Comparison of ENCODE assay signal across 8 mouse cellular contexts in the genomic region with DNA sequence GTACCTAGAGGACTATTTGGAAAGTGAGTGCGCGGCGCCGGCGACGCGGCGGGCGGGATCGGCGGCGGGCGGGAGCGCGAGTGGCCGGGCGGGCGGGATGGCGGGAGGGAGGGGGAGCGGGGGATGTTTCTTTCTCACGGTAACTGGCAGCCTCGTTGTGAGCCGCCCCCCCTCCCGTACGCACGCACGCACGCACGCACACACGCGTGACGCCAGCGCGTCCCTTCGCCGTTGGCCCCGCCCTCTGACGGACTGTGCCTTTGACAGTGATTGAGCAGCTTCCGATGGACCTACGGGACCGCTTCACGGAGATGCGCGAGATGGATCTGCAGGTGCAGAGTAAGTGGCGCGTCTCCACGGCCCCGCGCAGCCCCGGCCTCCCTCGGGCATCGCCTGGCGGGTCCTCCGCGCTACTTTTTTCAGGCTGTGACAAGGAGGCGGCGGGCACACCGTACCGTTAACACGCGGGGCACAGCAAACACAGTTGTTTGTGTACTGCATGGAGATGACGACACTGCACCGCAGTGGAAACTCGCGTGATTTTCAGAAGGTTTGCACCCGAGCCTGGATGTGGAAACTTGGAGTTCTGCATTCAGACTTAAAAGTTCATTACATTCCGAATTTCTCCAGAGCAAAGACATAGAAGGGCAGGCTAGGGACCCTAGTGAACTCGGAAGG. TPM values are rescaled to one million over a fixed set of nuclear protein-coding genes. Genes with fewer than 3 reads are reported as not detected.
DNase-seq lines count a peak whose midpoint lies in the region; ATAC-seq and TF ChIP-seq lines count a peak whose summit lies in the region.

No protein-coding gene starts in this region.

- peak overlapping the region; percentile 74 for H3K4me3 ChIP-seq in bone marrow, adult 2 months (replicated peaks; ENCODE audit: control insufficient read depth, low read depth, low read length)
- peak overlapping the region; percentile 85 for H3K4me3 ChIP-seq in embryonic facial prominence, embryonic 15.5 days (replicated peaks)
- H3K4me3 ChIP-seq in heart, embryonic 10.5 days, result peak overlapping the region; percentile 85
- peak overlapping the region; percentile 75 for H3K4me3 ChIP-seq in kidney, embryonic 15.5 days (replicated peaks)

- peak; percentile 68 for TF ChIP-seq POLR2A in bone marrow, adult 2 months (IDR thresholded peaks at IDR 0.05; ENCODE audit: borderline replicate concordance, control insufficient read depth, low read depth, low read length)

- peak overlapping the region; percentile 59 for H3K4me2 ChIP-seq in embryonic facial prominence, embryonic 15.5 days (replicated peaks)
- peak overlapping the region; percentile 69 for H3K4me2 ChIP-seq in kidney, embryonic 15.5 days

- H3K9ac ChIP-seq in embryonic facial prominence, embryonic 15.5 days, result peak overlapping the region; percentile 54
- H3K9ac ChIP-seq in kidney, embryonic 15.5 days, result peak overlapping the region; percentile 79

- H3K36me3 ChIP-seq in embryonic facial prominence, embryonic 15.5 days, result peaks cover 10% of the 10 kb centered on the region
- peaks cover 17% of the 10 kb centered on the region for H3K36me3 ChIP-seq in heart, embryonic 10.5 days
- H3K36me3 ChIP-seq in kidney, embryonic 15.5 days, result peaks cover 24% of the 10 kb centered on the region

- DNase-seq in 416B (ENCODE audit: low read depth) (peak; percentile 94), liver (peak; percentile 98)
- DNase-seq in heart, embryonic 10.5 days (ENCODE audit: low spot score), result peak; percentile 98
- peak; percentile 95 to 98 for DNase-seq in spleen, postnatal 4 days (ENCODE audit: low spot score in 2 of 2)

- H3K9me3 ChIP-seq in embryonic facial prominence, embryonic 15.5 days (replicated peaks), result no peaks in the 10 kb centered on the region
- H3K9me3 ChIP-seq in heart, embryonic 10.5 days, result no peaks in the 10 kb centered on the region
- H3K9me3 ChIP-seq in kidney, embryonic 15.5 days (replicated peaks), result no peaks in the 10 kb centered on the region

- under 1% methylated on average over 68 of the region's 68 CpGs for WGBS in bone marrow, adult 2 months
- WGBS in embryonic facial prominence, embryonic 15.5 days, result under 1% methylated on average over 58 of the region's 68 CpGs
- WGBS in heart, embryonic 10.5 days, result 2% methylated on average over 66 of the region's 68 CpGs
- WGBS in kidney, embryonic 15.5 days, result under 1% methylated on average over 56 of the region's 68 CpGs

- H3K27ac ChIP-seq in bone marrow, adult 2 months (ENCODE audit: control insufficient read depth, insufficient read depth, low read depth, low read length, poor library complexity), result peak overlapping the region; percentile 99
- peak overlapping the region; percentile 99 for H3K27ac ChIP-seq in embryonic facial prominence, embryonic 15.5 days (replicated peaks)
- peak overlapping the region; percentile 96 for H3K27ac ChIP-seq in heart, embryonic 10.5 days
- H3K27ac ChIP-seq in kidney, embryonic 15.5 days, result peak overlapping the region; percentile 99

- H3K27me3 ChIP-seq in embryonic facial prominence, embryonic 15.5 days, result no peaks in the 10 kb centered on the region
- H3K27me3 ChIP-seq in heart, embryonic 10.5 days (ENCODE audit: insufficient read depth, poor library complexity, severe bottlenecking), result no peaks in the 10 kb centered on the region
- H3K27me3 ChIP-seq in kidney, embryonic 15.5 days, result no peaks in the 10 kb centered on the region

- no peaks in the 10 kb centered on the region for H3K4me1 ChIP-seq in bone marrow, adult 2 months (ENCODE audit: control insufficient read depth, insufficient read depth, low read length)
- H3K4me1 ChIP-seq in embryonic facial prominence, embryonic 15.5 days, result peaks cover 11% of the 10 kb centered on the region
- peaks cover 7% of the 10 kb centered on the region for H3K4me1 ChIP-seq in heart, embryonic 10.5 days
- H3K4me1 ChIP-seq in kidney, embryonic 15.5 days, result peaks cover 7% of the 10 kb centered on the region

- TF ChIP-seq CTCF in bone marrow, adult 2 months (IDR thresholded peaks at IDR 0.05; ENCODE audit: control insufficient read depth, insufficient read depth, low read length), result no peak

- ATAC-seq in embryonic facial prominence, embryonic 15.5 days (ENCODE audit: insufficient number of reproducible peaks, low FRiP score, low TSS enrichment, low read depth), result peak; percentile 95
- peak; percentile 97 for ATAC-seq in kidney, embryonic 15.5 days (replicated peaks; ENCODE audit: low FRiP score)
- peak; percentile 89 for ATAC-seq in monocyte, adult 5-6 weeks (replicated peaks; ENCODE audit: insufficient number of reproducible peaks, low FRiP score, low TSS enrichment, poor library complexity, severe bottlenecking)

RNA-seq across cellular contexts. Expression of a gene that starts 0.5 kb away (rescaled TPM):
- 10.8 and 13.4 TPM in 2 replicates for polyA plus RNA-seq in bone marrow, adult 2 months (2011; ENCODE audit: insufficient read depth, insufficient read length, low replicate concordance, missing spikeins)
- polyA plus RNA-seq in embryonic facial prominence, embryonic 15.5 days (2015; fragmentation: Nextera tagmentation; extraction: Ambion mirVana), result 54.4 and 55.2 TPM in 2 replicates
- polyA plus RNA-seq in heart, embryonic 10.5 days (2016; fragmentation: Nextera tagmentation; extraction: Ambion mirVana), result 30.1 and 38.7 TPM in 2 replicates
- polyA plus RNA-seq in kidney, embryonic 15.5 days (2015; fragmentation: Nextera tagmentation; extraction: Ambion mirVana), result 64.5 and 72.0 TPM in 2 replicates
- total RNA-seq in monocyte, adult 5-6 weeks (2017), result 63.6 to 77.0 TPM (median 66.0 TPM) in 3 replicates

RNA-seq across cellular contexts. Expression of a gene that starts 35.8 kb away (rescaled TPM):
- 2.7 and 5.3 TPM in 2 replicates for polyA plus RNA-seq in bone marrow, adult 2 months (2011; ENCODE audit: insufficient read depth, insufficient read length, low replicate concordance, missing spikeins)
- 28.5 and 30.3 TPM in 2 replicates for polyA plus RNA-seq in embryonic facial prominence, embryonic 15.5 days (2015; fragmentation: Nextera tagmentation; extraction: Ambion mirVana)
- polyA plus RNA-seq in heart, embryonic 10.5 days (2016; fragmentation: Nextera tagmentation; extraction: Ambion mirVana), result 5.4 and 8.4 TPM in 2 replicates
- 41.8 and 43.9 TPM in 2 replicates for polyA plus RNA-seq in kidney, embryonic 15.5 days (2015; fragmentation: Nextera tagmentation; extraction: Ambion mirVana)
- total RNA-seq in monocyte, adult 5-6 weeks (2017), result 0.49 to 1.8 TPM (median 1.6 TPM) in 3 replicates

Comparison
In these comparisons a context has a peak if more than half of its experiments do, and no peak if none do; other contexts are left out.
1. Peak in every context shown above with its lines: DNase-seq, ATAC-seq, H3K4me3 ChIP-seq and H3K27ac ChIP-seq.